Mouse (Mus musculus) kidney, adult 11 months (tissue): Measurements from ENCODE around the gene Epn2.
A peak's percentile ranks its signal among the peaks of the same experiment; 100 is the strongest.

Experiments used
- DNase-seq: peaks from one replicate; pipeline ENCODE4 v3.0.0; 2022

Gene Epn2

GRCm38 (mm10) chr11:61486458-61487219, 92.8 kb downstream of the Epn2 start:
- no peak for DNase-seq

- DNase-seq = no peak
Observed at GRCm38 (mm10) chr11:61485541-61486457, 93.7 kb downstream of the Epn2 start.

- no peak for DNase-seq
Observed at GRCm38 (mm10) chr11:61484613-61485540, 94.6 kb downstream of the Epn2 start, which contains the start of gene Mfap4. Gene Mfap4 (plus strand): TSS chr11:61485431.

- DNase-seq = no peak
Observed at GRCm38 (mm10) chr11:61484256-61484612, 95.3 kb downstream of the Epn2 start.

- no peak for DNase-seq
Observed at GRCm38 (mm10) chr11:61483226-61483845, 96.2 kb downstream of the Epn2 start.

- DNase-seq = no peak
Observed at GRCm38 (mm10) chr11:61481239-61482090, 98.0 kb downstream of the Epn2 start.

GRCm38 (mm10) chr11:61478788-61479187, 100.7 kb downstream of the Epn2 start:
- DNase-seq = no peak

GRCm38 (mm10) chr11:61477566-61478508, 101.7 kb downstream of the Epn2 start:
- no peak for DNase-seq

GRCm38 (mm10) chr11:61476786-61477382, 102.6 kb downstream of the Epn2 start:
- peak; percentile 51 for DNase-seq

GRCm38 (mm10) chr11:61473630-61474029, 105.9 kb downstream of the Epn2 start:
- no peak for DNase-seq

GRCm38 (mm10) chr11:61470880-61471279, 108.6 kb downstream of the Epn2 start:
- no peak for DNase-seq

- no peak for DNase-seq
Observed at GRCm38 (mm10) chr11:61469317-61469917, 110.1 kb downstream of the Epn2 start.

GRCm38 (mm10) chr11:61468534-61468933, 111.0 kb downstream of the Epn2 start:
- no peak for DNase-seq
